Mouse (Mus musculus): ENCODE data around the gene Rev1. TPM values are rescaled to one million over a fixed set of nuclear protein-coding genes. Genes with fewer than 3 reads are reported as not detected.

Gene Rev1
- total and polyA plus RNA-seq, 2 experiments from 2014 or later, result 25.0 to 41.3 TPM

GRCm38 (mm10) chr1:38011647-38012046 is 118.0 kb downstream of the Rev1 start:
- no peak for DNase-seq

DNA sequence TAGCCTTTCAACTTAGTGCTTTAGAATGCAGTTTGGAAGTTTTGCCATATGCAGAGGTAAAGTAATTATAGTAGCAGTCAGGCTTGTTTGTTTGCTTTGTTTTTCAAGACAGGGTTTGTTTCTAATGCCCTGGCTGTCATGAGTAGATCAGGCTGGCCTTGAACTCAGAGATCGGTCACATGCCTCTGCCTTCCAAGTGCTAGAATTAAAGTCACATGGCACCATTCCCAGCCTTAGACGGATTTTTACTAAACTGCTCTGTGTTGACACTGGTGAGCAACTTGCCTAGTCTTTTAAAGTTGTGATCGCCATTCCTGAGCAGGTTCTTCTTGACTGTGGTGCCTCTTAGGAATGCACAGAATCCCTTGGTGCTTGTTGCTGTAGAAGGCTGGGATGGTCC is 122.9 kb downstream of the Rev1 start:
- no peaks in the 10 kb centered on the region for H3K9me3 ChIP-seq (ENCODE audit: low read length)
- H3K4me1 ChIP-seq (ENCODE audit: insufficient read depth), result no peaks in the 10 kb centered on the region
- H3K4me3 ChIP-seq (ENCODE audit: low read depth, low read length), result no peak overlapping the region
- no peak overlapping the region for H3K9ac ChIP-seq
- no peaks in the 10 kb centered on the region for H3K27me3 ChIP-seq (ENCODE audit: insufficient read depth, low read length)
- no peak for TF ChIP-seq CTCF (IDR thresholded peaks at IDR 0.05; ENCODE audit: low read depth)
- DNase-seq (no peak), ATAC-seq (no peak)
- no peaks in the 10 kb centered on the region for H3K36me3 ChIP-seq (ENCODE audit: insufficient read depth)
- 65% methylated on average over 3 of the region's 3 CpGs for WGBS
- no peak overlapping the region for H3K4me2 ChIP-seq (ENCODE audit: low read depth)
- H3K27ac ChIP-seq (ENCODE audit: low read depth, low read length), result no peak overlapping the region

More at GRCm38 (mm10) chr1:38011647-38012046, 118.0 kb downstream of the Rev1 start:
- H3K27me3 ChIP-seq (ENCODE audit: insufficient read depth, low read length), result no peaks in the 10 kb centered on the region
- no peak overlapping the region for H3K4me2 ChIP-seq (ENCODE audit: low read depth)
- no peaks in the 10 kb centered on the region for H3K4me1 ChIP-seq (ENCODE audit: insufficient read depth)
- no peaks in the 10 kb centered on the region for H3K36me3 ChIP-seq (ENCODE audit: insufficient read depth)
- no peak overlapping the region for H3K27ac ChIP-seq (ENCODE audit: low read depth, low read length)
- H3K9me3 ChIP-seq (ENCODE audit: low read length), result no peaks in the 10 kb centered on the region
- H3K9ac ChIP-seq, result no peak overlapping the region
- ATAC-seq, result no peak
- no peak for TF ChIP-seq CTCF (IDR thresholded peaks at IDR 0.05; ENCODE audit: low read depth)
- H3K4me3 ChIP-seq (ENCODE audit: low read depth, low read length), result no peak overlapping the region
- WGBS, result 87% methylated on average over 6 of the region's 6 CpGs

DNA sequence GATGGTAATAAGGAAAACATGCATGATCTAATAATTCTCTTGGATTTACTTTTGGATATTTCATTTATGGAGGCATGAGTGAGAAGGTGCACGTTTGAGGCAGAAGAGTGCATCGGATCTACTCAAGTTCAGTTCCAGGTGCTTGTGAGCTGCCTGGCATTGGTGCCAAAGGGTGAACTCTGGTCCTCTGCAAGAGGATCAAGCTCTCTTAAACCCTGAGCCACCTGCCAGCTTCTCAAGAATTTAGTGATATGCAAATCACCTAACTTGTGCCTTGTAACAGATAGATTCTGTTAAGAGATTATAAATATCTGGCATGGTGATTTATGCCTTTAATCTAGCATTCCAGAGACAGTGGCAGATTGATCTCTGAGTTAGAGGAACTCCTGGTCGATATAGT is 126.6 kb downstream of the Rev1 start:
- no peaks in the 10 kb centered on the region for H3K36me3 ChIP-seq (ENCODE audit: insufficient read depth)
- TF ChIP-seq CTCF (IDR thresholded peaks at IDR 0.05; ENCODE audit: low read depth), result no peak

More for the DNA sequence above, 126.6 kb downstream of the Rev1 start:
- 88% methylated on average over 3 of the region's 3 CpGs for WGBS
- Histone ChIP-seq H3K4me3 (ENCODE audit: low read depth, low read length) (no peak overlapping the region), H3K4me2 (ENCODE audit: low read depth) (no peak overlapping the region), H3K27me3 (ENCODE audit: insufficient read depth, low read length) (no peaks in the 10 kb centered on the region), H3K9me3 (ENCODE audit: low read length) (no peaks in the 10 kb centered on the region), H3K9ac (no peak overlapping the region), H3K27ac (ENCODE audit: low read depth, low read length) (no peak overlapping the region), H3K4me1 (ENCODE audit: insufficient read depth) (peaks cover 6% of the 10 kb centered on the region; the same call in 1 of the 2 replicates)
- ATAC-seq (no peak), DNase-seq (no peak)

Other genes starting within 250 kb of the Rev1 start
- 9.7 and 11.9 TPM in 2 replicates for gene Mitd1, start 239.4 kb downstream of the Rev1 start, total RNA-seq (2014; rRNA removed)
- 8.1 and 9.5 TPM in 2 replicates for gene Mitd1, start 239.4 kb downstream of the Rev1 start, polyA plus RNA-seq (2015; fragmentation: Nextera tagmentation; extraction: Ambion mirVana)
- gene Mrpl30, start 239.3 kb downstream of the Rev1 start, total RNA-seq (2014; rRNA removed), result 105 and 153 TPM in 2 replicates
- 291 and 359 TPM in 2 replicates for gene Mrpl30, start 239.3 kb downstream of the Rev1 start, polyA plus RNA-seq (2015; fragmentation: Nextera tagmentation; extraction: Ambion mirVana)
- 0.05 TPM in 1 of 2 replicates, not detected in the other for gene Lyg2, start 213.3 kb downstream of the Rev1 start, total RNA-seq (2014; rRNA removed)
- gene Lyg2, start 213.3 kb downstream of the Rev1 start, polyA plus RNA-seq (2015; fragmentation: Nextera tagmentation; extraction: Ambion mirVana), result not detected in 2 replicates
- gene Lyg1, start 172.0 kb downstream of the Rev1 start, total RNA-seq (2014; rRNA removed), result not detected in 2 replicates
- not detected in 2 replicates for gene Lyg1, start 172.0 kb downstream of the Rev1 start, polyA plus RNA-seq (2015; fragmentation: Nextera tagmentation; extraction: Ambion mirVana)
- 48.1 and 60.2 TPM in 2 replicates for gene Txndc9, start 131.9 kb downstream of the Rev1 start, total RNA-seq (2014; rRNA removed)
- gene Txndc9, start 131.9 kb downstream of the Rev1 start, polyA plus RNA-seq (2015; fragmentation: Nextera tagmentation; extraction: Ambion mirVana), result 126 and 129 TPM in 2 replicates
- 10.5 and 21.6 TPM in 2 replicates for gene Eif5b, start 131.8 kb downstream of the Rev1 start, total RNA-seq (2014; rRNA removed)
- gene Eif5b, start 131.8 kb downstream of the Rev1 start, polyA plus RNA-seq (2015; fragmentation: Nextera tagmentation; extraction: Ambion mirVana), result 13.7 and 18.1 TPM in 2 replicates

All from forebrain, postnatal 0 days (tissue).